Mouse (Mus musculus) CH12.LX (cell line): ENCODE results near the gene Zbtb42. TPM values are rescaled to one million over a fixed set of nuclear protein-coding genes. Genes with fewer than 3 reads are reported as not detected.
A peak's percentile ranks its signal among the peaks of the same experiment; 100 is the strongest.

Experiments used
- DNase-seq: peaks from one replicate; pipeline ENCODE4 v3.0.0-alpha.2; 2013; ENCODE audit errors: extremely low read depth
- H3K27ac ChIP-seq: 2 replicates; pipeline ENCODE4 v1.5.1; 2012; ENCODE audit warnings: low read depth, mild to moderate bottlenecking, control low read depth, moderate library complexity; ENCODE audit not compliant: insufficient read depth
- H3K27me3 ChIP-seq: replicated peaks from 2 replicates; pipeline ENCODE3; 2012; ENCODE audit warnings: inconsistent platforms
- H3K36me3 ChIP-seq, 2 experiments: replicated peaks in 1 of 2; 2 replicates each; pipeline versions ENCODE3 to v1.6.1; 2012; ENCODE audit warnings: inconsistent platforms in 1 of 2, low read length in 1 of 2, mild to moderate bottlenecking in 1 of 2, mixed read lengths in 1 of 2, moderate library complexity in 1 of 2; ENCODE audit not compliant: control insufficient read depth in 1 of 2, insufficient read depth in 1 of 2
- H3K4me1 ChIP-seq, 2 experiments: 2 replicates each; pipeline ENCODE4 v1.6.1; 2012; ENCODE audit warnings: inconsistent platforms in 1 of 2, moderate library complexity in 1 of 2; ENCODE audit not compliant: insufficient read depth in 2 of 2, control insufficient read depth in 1 of 2
- H3K4me2 ChIP-seq: 2 replicates; pipeline ENCODE4 v1.6.1; 2012; ENCODE audit warnings: low read depth, mild to moderate bottlenecking, control low read depth; ENCODE audit not compliant: poor library complexity, insufficient read depth, severe bottlenecking
- H3K4me3 ChIP-seq, 3 experiments: fragments of 150-350 bp in 1 of 3; sonication (generic) in 1 of 3; replicated peaks in 1 of 3; 2 replicates each; pipeline versions ENCODE3 to v1.5.1; 2011 to 2012; ENCODE audit warnings: low read depth in 2 of 3, low read length in 2 of 3, mild to moderate bottlenecking in 2 of 3, moderate library complexity in 2 of 3, control low read depth in 1 of 3, improper control_type of control experiment in 1 of 3, inconsistent platforms in 1 of 3, mixed read lengths in 1 of 3; ENCODE audit not compliant: poor library complexity in 1 of 3
- H3K79me2 ChIP-seq: replicated peaks from 2 replicates; pipeline ENCODE4 v1.6.1; 2012; ENCODE audit warnings: mild to moderate bottlenecking, moderate library complexity; ENCODE audit not compliant: control insufficient read depth, poor library complexity, insufficient read depth, severe bottlenecking; ENCODE audit errors: extremely low read depth
- H3K9ac ChIP-seq: 2 replicates; pipeline ENCODE4 v1.6.1; 2012; ENCODE audit warnings: low read depth, mild to moderate bottlenecking, control low read depth, moderate library complexity; ENCODE audit not compliant: insufficient read depth
- H3K9me3 ChIP-seq: replicated peaks from 2 replicates; pipeline ENCODE3; 2012; ENCODE audit warnings: low read length, inconsistent platforms, mixed read lengths
- CHD1 ChIP-seq: IDR thresholded peaks from 2 replicates; pipeline ENCODE4 v1.6.1; 2012; ENCODE audit warnings: low read depth, low read length, improper control_type of control experiment, inconsistent platforms
- CHD2 ChIP-seq: IDR thresholded peaks from 2 replicates; pipeline ENCODE4 v1.6.1; 2011; ENCODE audit warnings: low read length, improper control_type of control experiment
- CTCF ChIP-seq, 2 experiments: IDR thresholded peaks in 1 of 2; conservative IDR thresholded peaks in 1 of 2; 2 replicates each; pipeline ENCODE4 v1.5.1; 2011 to 2012; ENCODE audit warnings: low read depth in 2 of 2, low read length in 2 of 2, improper control_type of control experiment in 1 of 2, inconsistent platforms in 1 of 2, mild to moderate bottlenecking in 1 of 2, moderate library complexity in 1 of 2
- ELF1 ChIP-seq: IDR thresholded peaks from 2 replicates; pipeline ENCODE4 v1.6.1; 2014; ENCODE audit warnings: low read depth, mild to moderate bottlenecking, inconsistent platforms, low read length, improper control_type of control experiment
- GABPA ChIP-seq: IDR thresholded peaks from 2 replicates; pipeline ENCODE4 v1.6.1; 2012; ENCODE audit warnings: low read depth, low read length, improper control_type of control experiment, inconsistent platforms; ENCODE audit not compliant: insufficient replicate concordance
- JUN ChIP-seq: IDR thresholded peaks from 2 replicates; pipeline ENCODE4 v1.6.1; 2011; ENCODE audit warnings: low read depth, mild to moderate bottlenecking, low read length, improper control_type of control experiment, moderate library complexity; ENCODE audit not compliant: insufficient read depth
- JUND ChIP-seq: conservative IDR thresholded peaks from 2 replicates; pipeline ENCODE4 v1.6.1; 2011; ENCODE audit warnings: low read depth, low read length, improper control_type of control experiment
- KAT2A ChIP-seq: IDR thresholded peaks from 2 replicates; pipeline ENCODE4 v1.6.1; 2012; ENCODE audit warnings: low read length, improper control_type of control experiment, inconsistent platforms; ENCODE audit not compliant: insufficient replicate concordance
- MAFK ChIP-seq: IDR thresholded peaks from 2 replicates; pipeline ENCODE4 v1.6.1; 2011; ENCODE audit warnings: low read length, improper control_type of control experiment; ENCODE audit not compliant: insufficient replicate concordance
- MAX ChIP-seq: IDR thresholded peaks from 2 replicates; pipeline ENCODE4 v1.6.1; 2011; ENCODE audit warnings: low read length, improper control_type of control experiment
- MEF2A ChIP-seq: IDR thresholded peaks from 2 replicates; pipeline ENCODE4 v1.6.1; 2014; ENCODE audit warnings: low read depth, mild to moderate bottlenecking, inconsistent platforms, low read length, improper control_type of control experiment, borderline replicate concordance
- MXI1 ChIP-seq: IDR thresholded peaks from 2 replicates; pipeline ENCODE4 v1.6.1; 2011; ENCODE audit warnings: mild to moderate bottlenecking, low read depth, low read length, improper control_type of control experiment
- NRF1 ChIP-seq: IDR thresholded peaks from 2 replicates; pipeline ENCODE4 v1.6.1; 2014; ENCODE audit warnings: low read depth, mild to moderate bottlenecking, inconsistent platforms, low read length, improper control_type of control experiment, moderate library complexity
- PAX5 ChIP-seq: IDR thresholded peaks from 2 replicates; pipeline ENCODE4 v1.6.1; 2012; ENCODE audit warnings: low read length, inconsistent platforms, mixed read lengths
- POLR2A ChIP-seq: IDR thresholded peaks from 2 replicates; pipeline ENCODE4 v1.6.1; 2011; ENCODE audit warnings: low read depth, mild to moderate bottlenecking, improper control_type of control experiment, low read length
- RAD21 ChIP-seq: IDR thresholded peaks from 2 replicates; pipeline ENCODE4 v1.6.1; 2011; ENCODE audit warnings: low read depth, mild to moderate bottlenecking, low read length, improper control_type of control experiment, moderate library complexity
- SIN3A ChIP-seq: IDR thresholded peaks from 2 replicates; pipeline ENCODE4 v1.6.1; 2012; ENCODE audit warnings: low read length, improper control_type of control experiment, inconsistent platforms
- SMC3 ChIP-seq: IDR thresholded peaks from 2 replicates; pipeline ENCODE4 v1.6.1; 2011; ENCODE audit warnings: low read depth, low read length, improper control_type of control experiment
- TBP ChIP-seq: conservative IDR thresholded peaks from 2 replicates; pipeline ENCODE4 v1.6.1; 2011; ENCODE audit warnings: low read depth, low read length, improper control_type of control experiment
- USF1 ChIP-seq: IDR thresholded peaks from 2 replicates; pipeline ENCODE4 v1.6.1; 2014; ENCODE audit warnings: low read depth, mild to moderate bottlenecking, inconsistent platforms, low read length, improper control_type of control experiment
- USF2 ChIP-seq: conservative IDR thresholded peaks from 2 replicates; pipeline ENCODE4 v1.6.1; 2011; ENCODE audit warnings: low read depth, low read length, improper control_type of control experiment
- ZC3H11A ChIP-seq: IDR thresholded peaks from 2 replicates; pipeline ENCODE4 v1.6.1; 2012; ENCODE audit warnings: low read depth, mild to moderate bottlenecking, inconsistent platforms, low read length, improper control_type of control experiment
- ZKSCAN1 ChIP-seq: IDR thresholded peaks from 2 replicates; pipeline ENCODE4 v1.6.1; 2012; ENCODE audit warnings: low read depth, inconsistent platforms, low read length, improper control_type of control experiment, borderline replicate concordance
- ZMIZ1 ChIP-seq: IDR thresholded peaks from 2 replicates; pipeline ENCODE4 v1.6.1; 2012; ENCODE audit warnings: low read depth, mild to moderate bottlenecking, inconsistent platforms, low read length, improper control_type of control experiment
- ZNF384 ChIP-seq: IDR thresholded peaks from 2 replicates; pipeline ENCODE4 v1.6.1; 2012; ENCODE audit warnings: low read depth, low read length, improper control_type of control experiment, inconsistent platforms
- dilution Hi-C: fragments of 300-500 bp; cut with MboI; formaldehyde crosslinking; loops from 2 replicates; pipeline ENCODE4 v1.14.3; 2020; ENCODE audit warnings: low sequenced_read_pairs; ENCODE audit not compliant: extremely low pct_unique_long_range_greater_than_20kb, extremely low pct_ligation_motif_present
- in situ Hi-C: fragments of 300-500 bp; cut with MboI; formaldehyde crosslinking; loops from 3 replicates; pipeline ENCODE4 v1.14.3; 2019; ENCODE audit warnings: low sequenced_read_pairs, low pct_ligation_motif_present, low pct_unique_long_range_greater_than_20kb, mixed read lengths
- polyA plus RNA-seq: library from polyadenylated mRNA; unstranded; fragments of >175 nt; gene quantifications from 2 replicates; pipeline ENCODE4 v1.2.1, GENCODE M21; 2012; ENCODE audit warnings: low read depth; ENCODE audit not compliant: insufficient read length
- total RNA-seq, 2 experiments: library from RNA; depleted of rRNA; stranded (reverse); fragments of 300-350 nt in 1 of 2; fragments of >200 nt in 1 of 2; gene quantifications; 2 replicates each; pipeline ENCODE4 v1.2.3; 2012 to 2014

The Zbtb42 gene
- total and polyA plus RNA-seq, 3 experiments: 0.11 to 0.30 TPM; not detected in 1

- dilution Hi-C loops: no loop called here
- H3K4me1 ChIP-seq: no peaks in the 10 kb centered on the region; a peak in 1 of 4 replicates
- H3K79me2 ChIP-seq: no peaks in the 10 kb centered on the region
- no peaks in the 10 kb centered on the region for H3K27me3 ChIP-seq
- in situ Hi-C loops: loop anchor here (10.0 kb wide), 1 partner anchor 202 kb away; no protein-coding TSS in a partner anchor
- H3K27ac ChIP-seq: no peak overlapping the region
- H3K4me3 ChIP-seq: no peak overlapping the region
- H3K9me3 ChIP-seq: no peaks in the 10 kb centered on the region
- no peak overlapping the region for H3K9ac ChIP-seq
- TF ChIP-seq SMC3: peak; percentile 78
- peak; percentile 75 to 94 for TF ChIP-seq CTCF (conservative IDR thresholded peaks at IDR 0.05 in 1 of 2, IDR thresholded peaks at IDR 0.05 in 1 of 2; ENCODE audit: low read depth in 2 of 2, low read length in 2 of 2)
- no peak for TF ChIP-seq ZMIZ1
- TF ChIP-seq RAD21: peak; percentile 80
- TF ChIP-seq GABPA: no peak
- peaks cover 89 to 99% of the 10 kb centered on the region in 2 experiments for H3K36me3 ChIP-seq
- no peak overlapping the region for H3K4me2 ChIP-seq
- peak; percentile 80 for DNase-seq
Observed at GRCm38 (mm10) chr12:112653157-112653824, 25.3 kb upstream of the Zbtb42 start.

DNA sequence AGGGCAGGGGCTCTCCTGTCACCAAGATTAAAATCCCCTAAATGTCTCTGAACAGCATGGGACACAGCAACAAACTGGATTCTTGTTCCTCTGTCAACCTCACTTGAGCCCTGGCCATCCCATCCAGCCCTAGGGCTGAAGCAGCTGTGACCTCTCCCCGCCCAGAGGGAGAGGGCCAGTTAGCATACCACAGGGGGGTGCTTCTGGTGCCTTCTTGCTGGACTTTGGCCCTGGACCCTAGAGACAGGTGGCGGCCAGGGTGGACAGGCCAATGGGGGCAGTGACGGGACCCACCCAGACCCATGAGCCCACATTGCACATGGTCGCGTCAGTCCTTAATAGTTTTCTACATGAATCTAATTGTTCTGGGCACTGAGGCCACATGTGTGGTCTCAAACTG, 24.6 kb upstream of the Zbtb42 start:
- H3K9ac ChIP-seq: no peak overlapping the region
- TF ChIP-seq USF1 (no peak), MEF2A (no peak), MXI1 (no peak), USF2 (no peak), POLR2A (no peak), TBP (no peak), ZKSCAN1 (no peak), JUN (no peak), CHD1 (no peak), NRF1 (no peak), PAX5 (no peak), MAX (no peak), MAFK (no peak), ELF1 (no peak), CHD2 (no peak), KAT2A (no peak), ZC3H11A (no peak), SIN3A (no peak), ZNF384 (no peak), JUND (no peak)
- dilution Hi-C loops: no loop called here
- no peaks in the 10 kb centered on the region for H3K9me3 ChIP-seq
- no peak overlapping the region for H3K27ac ChIP-seq
- no peaks in the 10 kb centered on the region; a peak in 1 of 4 replicates for H3K4me1 ChIP-seq
- no peaks in the 10 kb centered on the region for H3K79me2 ChIP-seq
- in situ Hi-C loops: loop anchor here (10.0 kb wide), 1 partner anchor 201 kb away; no protein-coding TSS in a partner anchor
- DNase-seq: no peak
- no peaks in the 10 kb centered on the region for H3K27me3 ChIP-seq
- H3K4me3 ChIP-seq: no peak overlapping the region
- H3K36me3 ChIP-seq: peaks cover 89 to 99% of the 10 kb centered on the region in 2 experiments
- no peak overlapping the region for H3K4me2 ChIP-seq
